Mouse (Mus musculus): ENCODE measurements around the gene Casc1.

The Casc1 gene

GRCm38 (mm10) chr6:145204440-145204839 lies 6.4 kb downstream of the Casc1 start:
- DNase-seq (ENCODE audit: low read depth in 1 of 2, low spot score in 2 of 2): no peak

- no peak for DNase-seq (ENCODE audit: low read depth in 1 of 2, low spot score in 2 of 2)
Observed at GRCm38 (mm10) chr6:145202432-145203125, 8.2 kb downstream of the Casc1 start.

- DNase-seq (ENCODE audit: low read depth in 1 of 2, low spot score in 2 of 2): no peak
Observed at GRCm38 (mm10) chr6:145197949-145198686, 12.7 kb downstream of the Casc1 start.

- DNase-seq (ENCODE audit: low read depth in 1 of 2, low spot score in 2 of 2): no peak
Observed at GRCm38 (mm10) chr6:145193446-145193845, 17.4 kb downstream of the Casc1 start.

- DNase-seq (ENCODE audit: low read depth in 1 of 2, low spot score in 2 of 2): no peak
Observed at GRCm38 (mm10) chr6:145193038-145193437, 17.8 kb downstream of the Casc1 start.

GRCm38 (mm10) chr6:145187093-145188088 lies 23.4 kb downstream of the Casc1 start:
- DNase-seq (ENCODE audit: low read depth in 1 of 2, low spot score in 2 of 2): peak in 1 of 2 experiments; percentile 44

- DNase-seq (ENCODE audit: low read depth in 1 of 2, low spot score in 2 of 2): no peak
Observed at GRCm38 (mm10) chr6:145186096-145186495, 24.7 kb downstream of the Casc1 start.

GRCm38 (mm10) chr6:145182044-145182443 lies 28.8 kb downstream of the Casc1 start:
- DNase-seq (ENCODE audit: low read depth in 1 of 2, low spot score in 2 of 2): no peak

GRCm38 (mm10) chr6:145179665-145180064 lies 31.1 kb downstream of the Casc1 start:
- peak in 1 of 2 experiments; percentile 15 for DNase-seq (ENCODE audit: low read depth in 1 of 2, low spot score in 2 of 2)

GRCm38 (mm10) chr6:145176474-145176873 lies 34.3 kb downstream of the Casc1 start:
- no peak for DNase-seq (ENCODE audit: low read depth in 1 of 2, low spot score in 2 of 2)

- no peak for DNase-seq (ENCODE audit: low read depth in 1 of 2, low spot score in 2 of 2)
Observed at GRCm38 (mm10) chr6:145175571-145175981, 35.2 kb downstream of the Casc1 start.

- no peak for DNase-seq (ENCODE audit: low read depth in 1 of 2, low spot score in 2 of 2)
Observed at GRCm38 (mm10) chr6:145173781-145174191, 37.0 kb downstream of the Casc1 start.

- no peak for DNase-seq (ENCODE audit: low read depth in 1 of 2, low spot score in 2 of 2)
Observed at GRCm38 (mm10) chr6:145171892-145172606, 38.8 kb downstream of the Casc1 start.

GRCm38 (mm10) chr6:145160581-145160980 lies 50.2 kb downstream of the Casc1 start:
- DNase-seq (ENCODE audit: low read depth in 1 of 2, low spot score in 2 of 2): no peak

- no peak for DNase-seq (ENCODE audit: low read depth in 1 of 2, low spot score in 2 of 2)
Observed at GRCm38 (mm10) chr6:145158619-145159018, 52.2 kb downstream of the Casc1 start.

- peak; percentile 38 to 51 for DNase-seq (ENCODE audit: low read depth in 1 of 2, low spot score in 2 of 2)
Observed at GRCm38 (mm10) chr6:145149054-145149453, 61.8 kb downstream of the Casc1 start.

- no peak for DNase-seq (ENCODE audit: low read depth in 1 of 2, low spot score in 2 of 2)
Observed at GRCm38 (mm10) chr6:145147716-145148115, 63.1 kb downstream of the Casc1 start.

GRCm38 (mm10) chr6:145145173-145145572 lies 65.6 kb downstream of the Casc1 start:
- no peak for DNase-seq (ENCODE audit: low read depth in 1 of 2, low spot score in 2 of 2)

- DNase-seq (ENCODE audit: low read depth in 1 of 2, low spot score in 2 of 2): no peak
Observed at GRCm38 (mm10) chr6:145141827-145142226, 69.0 kb downstream of the Casc1 start.

- DNase-seq (ENCODE audit: low read depth in 1 of 2, low spot score in 2 of 2): no peak
Observed at GRCm38 (mm10) chr6:145140706-145141105, 70.1 kb downstream of the Casc1 start.

Measured in monocyte, adult 2 months (primary cell).